Mouse (Mus musculus): ENCODE results near the gene Kcnma1. TPM values are rescaled to one million over a fixed set of nuclear protein-coding genes. Genes with fewer than 3 reads are reported as not detected.

The Kcnma1 gene
- polyA plus RNA-seq (2015; fragmentation: Nextera tagmentation; extraction: Ambion mirVana): 0.04 and 0.08 TPM in 2 replicates

GRCm38 (mm10) chr14:24014391-24014790 lies at the start of gene Kcnma1:
Kcnma1 (minus strand) TSS chr14:24014491.
- ATAC-seq (no peak), DNase-seq (no peak)
- H3K4me3 ChIP-seq (ENCODE audit: low read depth, low read length): no peak within 1 kb of the TSS
- no peaks in the 10 kb centered on the region for H3K4me1 ChIP-seq (ENCODE audit: insufficient read depth)
- H3K9me3 ChIP-seq (ENCODE audit: low read length): no peaks in the 10 kb centered on the region
- H3K27me3 ChIP-seq (ENCODE audit: insufficient read depth, low read length): peaks cover 3% of the 10 kb centered on the region; the same call in 1 of the 2 replicates
- H3K9ac ChIP-seq (replicated peaks): no peak within 1 kb of the TSS
- no peak within 1 kb of the TSS for H3K4me2 ChIP-seq (ENCODE audit: low read depth, low read length)
- no peak for TF ChIP-seq EP300 (IDR thresholded peaks at IDR 0.05; ENCODE audit: low read depth)
- no peak for TF ChIP-seq CTCF (IDR thresholded peaks at IDR 0.05; ENCODE audit: low read depth)
- WGBS (ENCODE audit: insufficient replicate concordance): 55% methylated on average over 3 of the region's 3 CpGs
- no peak within 1 kb of the TSS for H3K27ac ChIP-seq (ENCODE audit: low read depth)
- no peaks in the 10 kb centered on the region for H3K36me3 ChIP-seq (replicated peaks; ENCODE audit: insufficient read depth, low read length)

- H3K27me3 ChIP-seq (ENCODE audit: insufficient read depth, low read length): no peaks in the 10 kb centered on the region
- no peak overlapping the region for H3K27ac ChIP-seq (ENCODE audit: low read depth)
- no peak overlapping the region for H3K9ac ChIP-seq (replicated peaks)
- no peaks in the 10 kb centered on the region for H3K4me1 ChIP-seq (ENCODE audit: insufficient read depth)
- DNase-seq (no peak), ATAC-seq (no peak)
- H3K4me3 ChIP-seq (ENCODE audit: low read depth, low read length): no peak overlapping the region
- no peak overlapping the region for H3K4me2 ChIP-seq (ENCODE audit: low read depth, low read length)
- H3K9me3 ChIP-seq (ENCODE audit: low read length): no peaks in the 10 kb centered on the region
- TF ChIP-seq EP300 (IDR thresholded peaks at IDR 0.05; ENCODE audit: low read depth) (no peak), CTCF (IDR thresholded peaks at IDR 0.05; ENCODE audit: low read depth) (peak; percentile 58)
- H3K36me3 ChIP-seq (replicated peaks; ENCODE audit: insufficient read depth, low read length): no peaks in the 10 kb centered on the region
- WGBS (ENCODE audit: insufficient replicate concordance): 43% methylated on average over 8 of the region's 8 CpGs
Observed at GRCm38 (mm10) chr14:24059747-24060146, 45.5 kb upstream of the Kcnma1 start.

GRCm38 (mm10) chr14:24059287-24059686 lies 45.0 kb upstream of the Kcnma1 start:
- TF ChIP-seq CTCF (IDR thresholded peaks at IDR 0.05; ENCODE audit: low read depth): no peak
- no peak for TF ChIP-seq EP300 (IDR thresholded peaks at IDR 0.05; ENCODE audit: low read depth)
- Histone ChIP-seq H3K9me3 (ENCODE audit: low read length) (no peaks in the 10 kb centered on the region), H3K36me3 (replicated peaks; ENCODE audit: insufficient read depth, low read length) (no peaks in the 10 kb centered on the region), H3K4me2 (ENCODE audit: low read depth, low read length) (no peak overlapping the region), H3K4me1 (ENCODE audit: insufficient read depth) (no peaks in the 10 kb centered on the region), H3K27me3 (ENCODE audit: insufficient read depth, low read length) (no peaks in the 10 kb centered on the region), H3K4me3 (ENCODE audit: low read depth, low read length) (no peak overlapping the region), H3K9ac (replicated peaks) (no peak overlapping the region), H3K27ac (ENCODE audit: low read depth) (no peak overlapping the region)
- ATAC-seq: no peak
- 68% methylated on average over 4 of the region's 4 CpGs for WGBS (ENCODE audit: insufficient replicate concordance)
- DNase-seq: no peak

GRCm38 (mm10) chr14:24051821-24052220 lies 37.5 kb upstream of the Kcnma1 start:
- TF ChIP-seq CTCF (IDR thresholded peaks at IDR 0.05; ENCODE audit: low read depth) (no peak), EP300 (IDR thresholded peaks at IDR 0.05; ENCODE audit: low read depth) (no peak)
- 65% methylated on average over 2 of the region's 2 CpGs for WGBS (ENCODE audit: insufficient replicate concordance)

GRCm38 (mm10) chr14:24036609-24037008 lies 22.3 kb upstream of the Kcnma1 start:
- Histone ChIP-seq H3K9me3 (ENCODE audit: low read length) (no peaks in the 10 kb centered on the region), H3K27me3 (ENCODE audit: insufficient read depth, low read length) (no peaks in the 10 kb centered on the region), H3K36me3 (replicated peaks; ENCODE audit: insufficient read depth, low read length) (no peaks in the 10 kb centered on the region), H3K4me3 (ENCODE audit: low read depth, low read length) (no peak overlapping the region), H3K27ac (ENCODE audit: low read depth) (no peak overlapping the region), H3K4me2 (ENCODE audit: low read depth, low read length) (no peak overlapping the region), H3K4me1 (ENCODE audit: insufficient read depth) (no peaks in the 10 kb centered on the region), H3K9ac (replicated peaks) (no peak overlapping the region)
- ATAC-seq (no peak), DNase-seq (no peak)
- WGBS (ENCODE audit: insufficient replicate concordance): 58% methylated on average over 2 of the region's 2 CpGs
- TF ChIP-seq CTCF (IDR thresholded peaks at IDR 0.05; ENCODE audit: low read depth): no peak
- no peak for TF ChIP-seq EP300 (IDR thresholded peaks at IDR 0.05; ENCODE audit: low read depth)

More at GRCm38 (mm10) chr14:24051821-24052220, 37.5 kb upstream of the Kcnma1 start:
- H3K36me3 ChIP-seq (replicated peaks; ENCODE audit: insufficient read depth, low read length): no peaks in the 10 kb centered on the region
- no peaks in the 10 kb centered on the region for H3K4me1 ChIP-seq (ENCODE audit: insufficient read depth)
- H3K27ac ChIP-seq (ENCODE audit: low read depth): no peak overlapping the region
- H3K9me3 ChIP-seq (ENCODE audit: low read length): no peaks in the 10 kb centered on the region
- no peak overlapping the region for H3K4me2 ChIP-seq (ENCODE audit: low read depth, low read length)
- no peak overlapping the region for H3K4me3 ChIP-seq (ENCODE audit: low read depth, low read length)
- no peak overlapping the region for H3K9ac ChIP-seq (replicated peaks)
- ATAC-seq: no peak
- DNase-seq: no peak
- no peaks in the 10 kb centered on the region for H3K27me3 ChIP-seq (ENCODE audit: insufficient read depth, low read length)

- Histone ChIP-seq H3K27me3 (ENCODE audit: insufficient read depth, low read length) (no peaks in the 10 kb centered on the region), H3K9ac (replicated peaks) (no peak overlapping the region), H3K9me3 (ENCODE audit: low read length) (no peaks in the 10 kb centered on the region), H3K4me3 (ENCODE audit: low read depth, low read length) (no peak overlapping the region), H3K4me1 (ENCODE audit: insufficient read depth) (no peaks in the 10 kb centered on the region), H3K36me3 (replicated peaks; ENCODE audit: insufficient read depth, low read length) (no peaks in the 10 kb centered on the region), H3K4me2 (ENCODE audit: low read depth, low read length) (no peak overlapping the region), H3K27ac (ENCODE audit: low read depth) (no peak overlapping the region)
- TF ChIP-seq CTCF (IDR thresholded peaks at IDR 0.05; ENCODE audit: low read depth): no peak
- TF ChIP-seq EP300 (IDR thresholded peaks at IDR 0.05; ENCODE audit: low read depth): no peak
- 47% methylated on average over 4 of the region's 4 CpGs for WGBS (ENCODE audit: insufficient replicate concordance)
- ATAC-seq (no peak), DNase-seq (no peak)
Observed at GRCm38 (mm10) chr14:24036208-24036535, 21.9 kb upstream of the Kcnma1 start.
